Mouse (Mus musculus) hindbrain, embryonic 11.5 days (tissue): ENCODE measurements around the gene Mmab. TPM values are rescaled to one million over a fixed set of nuclear protein-coding genes. Genes with fewer than 3 reads are reported as not detected.

Experiments used
- ATAC-seq: fragments of 200-750 bp; cut with Nextera tagmentation; 2 replicates; pipeline ENCODE4 v1.8.0; 2017; ENCODE audit warnings: mild to moderate bottlenecking, moderate TSS enrichment, moderate library complexity; ENCODE audit not compliant: low FRiP score
- DNase-seq: peaks from one replicate; pipeline ENCODE4 v3.0.0-alpha.2; 2015; ENCODE audit warnings: low spot score
- H3K27ac ChIP-seq: fragments of 300-500 bp; sonication (generic); 2 replicates; pipeline ENCODE4 v1.5.1; 2014; ENCODE audit warnings: mild to moderate bottlenecking, low read depth, low read length
- H3K27me3 ChIP-seq: fragments of 300-500 bp; sonication (generic); 2 replicates; pipeline ENCODE4 v1.6.1; 2014; ENCODE audit warnings: mild to moderate bottlenecking, low read length, moderate library complexity, mixed read lengths; ENCODE audit not compliant: control insufficient read depth, insufficient read depth
- H3K36me3 ChIP-seq: fragments of 300-500 bp; sonication (generic); 2 replicates; pipeline ENCODE4 v1.6.1; 2014; ENCODE audit warnings: mild to moderate bottlenecking, low read length, moderate library complexity, mixed read lengths; ENCODE audit not compliant: control insufficient read depth, insufficient read depth
- H3K4me1 ChIP-seq: fragments of 300-500 bp; sonication (generic); replicated peaks from 2 replicates; pipeline ENCODE4 v1.6.1; 2014; ENCODE audit warnings: low read length, mixed read lengths; ENCODE audit not compliant: control insufficient read depth, insufficient read depth
- H3K4me2 ChIP-seq: fragments of 300-500 bp; sonication (generic); replicated peaks from 2 replicates; pipeline ENCODE4 v1.6.1; 2014; ENCODE audit warnings: mild to moderate bottlenecking, low read depth, low read length
- H3K4me3 ChIP-seq: fragments of 300-500 bp; sonication (generic); 2 replicates; pipeline ENCODE4 v1.5.1; 2014; ENCODE audit warnings: low read depth, low read length
- H3K9ac ChIP-seq: fragments of 300-500 bp; sonication (generic); 2 replicates; pipeline ENCODE4 v1.6.1; 2014; ENCODE audit warnings: low read depth, low read length
- H3K9me3 ChIP-seq: fragments of 300-500 bp; sonication (generic); 2 replicates; pipeline ENCODE4 v1.6.1; 2016; ENCODE audit warnings: low read length; ENCODE audit not compliant: control insufficient read depth
- WGBS: fragments of 180-500 bp; shearing (Covaris S2); extraction: QIAGEN DNeasy Blood & Tissue Kit; methylation state at CpG from one replicate; pipeline ENCODE4 v1.1.7; 2014; 5-methylcytosine and 5-hydroxymethylcytosine counted together
- polyA plus RNA-seq: library from polyadenylated mRNA; unstranded; fragments of >200 nt; fragmentation: Nextera tagmentation; extraction: Ambion mirVana; gene quantifications from 2 replicates; pipeline ENCODE4 v1.2.1, GENCODE M21; 2014

Gene Mmab
- polyA plus RNA-seq, 1 experiment from 2014 or later = 20.3 TPM

GRCm38 (mm10) chr5:114456287-114456686 is 12.4 kb upstream of the Mmab start:
- no peaks in the 10 kb centered on the region for H3K9me3 ChIP-seq
- H3K27me3 ChIP-seq = no peaks in the 10 kb centered on the region
- no peak overlapping the region for H3K9ac ChIP-seq
- ATAC-seq (no peak), DNase-seq (no peak)
- H3K4me2 ChIP-seq = no peak overlapping the region
- 65% methylated on average over 9 of the region's 9 CpGs for WGBS
- H3K4me1 ChIP-seq = no peaks in the 10 kb centered on the region; the same call in 1 of the 2 replicates
- no peak overlapping the region for H3K4me3 ChIP-seq
- 0 out of 2 replicates have a peak, but pooled peaks cover 2% of the 10 kb centered on the region for H3K36me3 ChIP-seq
- no peak overlapping the region for H3K27ac ChIP-seq

- H3K9me3 ChIP-seq = no peaks in the 10 kb centered on the region
- no peak for DNase-seq
- H3K36me3 ChIP-seq = 0 out of 2 replicates have a peak, but pooled peaks cover 2% of the 10 kb centered on the region
- peaks cover 4% of the 10 kb centered on the region; the same call in 1 of the 2 replicates for H3K4me1 ChIP-seq
- ATAC-seq = no peak
- no peak overlapping the region for H3K27ac ChIP-seq
- H3K4me2 ChIP-seq = no peak overlapping the region
- H3K9ac ChIP-seq = no peak overlapping the region
- H3K27me3 ChIP-seq = no peaks in the 10 kb centered on the region
- H3K4me3 ChIP-seq = no peak overlapping the region
- 95% methylated on average over 4 of the region's 4 CpGs for WGBS
Measured at GRCm38 (mm10) chr5:114449011-114449410, 5.2 kb upstream of the Mmab start.

GRCm38 (mm10) chr5:114444368-114444692 is 470 bp upstream of the Mmab start:
- no peak for DNase-seq
- Histone ChIP-seq H3K27ac (no peak overlapping the region), H3K4me3 (peak overlapping the region; percentile 54), H3K27me3 (no peaks in the 10 kb centered on the region), H3K4me2 (peak overlapping the region; percentile 58), H3K9me3 (no peaks in the 10 kb centered on the region), H3K9ac (peak overlapping the region; percentile 58), H3K36me3 (no peaks in the 10 kb centered on the region), H3K4me1 (peaks cover 4% of the 10 kb centered on the region; the same call in 1 of the 2 replicates)
- peak; percentile 54 for ATAC-seq
- under 1% methylated on average over 21 of the region's 21 CpGs for WGBS

GRCm38 (mm10) chr5:114435588-114435987 is 8.3 kb downstream of the Mmab start:
- H3K27ac ChIP-seq = no peak overlapping the region
- H3K4me2 ChIP-seq = no peak overlapping the region
- no peak overlapping the region for H3K9ac ChIP-seq
- DNase-seq (no peak), ATAC-seq (no peak)
- no peaks in the 10 kb centered on the region for H3K9me3 ChIP-seq
- H3K4me1 ChIP-seq = no peaks in the 10 kb centered on the region
- no peaks in the 10 kb centered on the region; the same call in 1 of the 2 replicates for H3K36me3 ChIP-seq
- H3K27me3 ChIP-seq = no peaks in the 10 kb centered on the region
- H3K4me3 ChIP-seq = no peak overlapping the region
- 93% methylated on average over 14 of the region's 14 CpGs for WGBS

GRCm38 (mm10) chr5:114434359-114434758 is 9.5 kb downstream of the Mmab start:
- H3K4me3 ChIP-seq = no peak overlapping the region
- H3K9me3 ChIP-seq = no peaks in the 10 kb centered on the region
- ATAC-seq (no peak), DNase-seq (no peak)
- H3K4me2 ChIP-seq = no peak overlapping the region
- H3K36me3 ChIP-seq = no peaks in the 10 kb centered on the region; the same call in 1 of the 2 replicates
- H3K27me3 ChIP-seq = no peaks in the 10 kb centered on the region
- WGBS = 89% methylated on average over 8 of the region's 8 CpGs
- H3K27ac ChIP-seq = no peak overlapping the region
- H3K4me1 ChIP-seq = no peaks in the 10 kb centered on the region
- no peak overlapping the region for H3K9ac ChIP-seq

GRCm38 (mm10) chr5:114429781-114430180 is 14.1 kb downstream of the Mmab start:
- H3K9me3 ChIP-seq = no peaks in the 10 kb centered on the region
- H3K4me2 ChIP-seq = no peak overlapping the region
- DNase-seq = no peak
- no peaks in the 10 kb centered on the region for H3K36me3 ChIP-seq
- 89% methylated on average over 7 of the region's 7 CpGs for whole genome bisulfite sequencing
- no peaks in the 10 kb centered on the region for H3K4me1 ChIP-seq
- ATAC-seq = no peak
- H3K27me3 ChIP-seq = no peaks in the 10 kb centered on the region
- no peak overlapping the region for H3K27ac ChIP-seq
- H3K9ac ChIP-seq = no peak overlapping the region
- H3K4me3 ChIP-seq = no peak overlapping the region

GRCm38 (mm10) chr5:114428621-114429020 is 15.2 kb downstream of the Mmab start:
- no peaks in the 10 kb centered on the region for H3K9me3 ChIP-seq
- H3K9ac ChIP-seq = no peak overlapping the region
- no peak overlapping the region for H3K4me3 ChIP-seq
- no peak overlapping the region for H3K4me2 ChIP-seq
- no peaks in the 10 kb centered on the region for H3K27me3 ChIP-seq
- no peaks in the 10 kb centered on the region for H3K4me1 ChIP-seq
- H3K36me3 ChIP-seq = no peaks in the 10 kb centered on the region
- 84% methylated on average over 18 of the region's 18 CpGs for WGBS
- no peak for DNase-seq
- no peak for ATAC-seq
- no peak overlapping the region for H3K27ac ChIP-seq

- no peak overlapping the region for H3K4me2 ChIP-seq
- WGBS = 81% methylated on average over 6 of the region's 6 CpGs
- no peak for ATAC-seq
- H3K4me1 ChIP-seq = no peaks in the 10 kb centered on the region
- no peak overlapping the region for H3K9ac ChIP-seq
- no peak overlapping the region for H3K27ac ChIP-seq
- no peaks in the 10 kb centered on the region for H3K27me3 ChIP-seq
- no peaks in the 10 kb centered on the region for H3K9me3 ChIP-seq
- H3K4me3 ChIP-seq = no peak overlapping the region
- no peaks in the 10 kb centered on the region for H3K36me3 ChIP-seq
- no peak for DNase-seq
Measured at GRCm38 (mm10) chr5:114426732-114427131, 17.1 kb downstream of the Mmab start.

GRCm38 (mm10) chr5:114423961-114424360 is 19.9 kb downstream of the Mmab start:
- no peak overlapping the region for H3K27ac ChIP-seq
- no peak overlapping the region for H3K4me2 ChIP-seq
- no peak for DNase-seq
- H3K4me3 ChIP-seq = no peak overlapping the region
- H3K9ac ChIP-seq = 0 out of 2 replicates have a peak overlapping the region, but pooled peaks have one; percentile 15
- H3K4me1 ChIP-seq = no peaks in the 10 kb centered on the region
- 0 out of 2 replicates have a peak, but pooled peaks cover 7% of the 10 kb centered on the region for H3K36me3 ChIP-seq
- no peaks in the 10 kb centered on the region for H3K9me3 ChIP-seq
- no peak for ATAC-seq
- H3K27me3 ChIP-seq = no peaks in the 10 kb centered on the region
- WGBS = 75% methylated on average over 5 of the region's 5 CpGs
